Mouse (Mus musculus): ENCODE measurements at regions not wholly inside any gene's neighbourhood (a gene's known extent, or its start where the extent isn't known, plus 50 kb on each side); places are given as distances from the start of the nearest gene placed in this dataset.
A peak's percentile ranks its signal among the peaks of the same experiment; 100 is the strongest.

DNA sequence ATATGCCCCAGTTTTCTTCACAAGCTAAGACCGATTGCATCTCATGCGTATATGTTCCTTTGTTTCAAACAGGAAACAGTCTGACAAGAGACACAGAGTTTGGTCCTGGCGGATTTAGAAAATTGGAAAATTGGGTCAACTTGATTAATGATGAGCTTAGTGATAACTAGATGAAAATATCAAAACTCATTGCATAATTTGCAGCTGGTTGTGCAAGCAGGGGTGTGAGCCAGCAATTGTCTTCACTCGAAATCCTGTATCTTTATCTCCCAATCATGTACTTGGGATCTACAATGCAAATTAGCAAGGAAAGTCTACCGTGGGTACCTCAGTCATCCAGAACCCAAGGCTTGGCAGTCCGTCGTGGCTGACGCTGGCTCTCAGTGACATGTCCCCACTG is 128.9 kb upstream of the N6amt1 start:
- DNase-seq, result no peak

DNA sequence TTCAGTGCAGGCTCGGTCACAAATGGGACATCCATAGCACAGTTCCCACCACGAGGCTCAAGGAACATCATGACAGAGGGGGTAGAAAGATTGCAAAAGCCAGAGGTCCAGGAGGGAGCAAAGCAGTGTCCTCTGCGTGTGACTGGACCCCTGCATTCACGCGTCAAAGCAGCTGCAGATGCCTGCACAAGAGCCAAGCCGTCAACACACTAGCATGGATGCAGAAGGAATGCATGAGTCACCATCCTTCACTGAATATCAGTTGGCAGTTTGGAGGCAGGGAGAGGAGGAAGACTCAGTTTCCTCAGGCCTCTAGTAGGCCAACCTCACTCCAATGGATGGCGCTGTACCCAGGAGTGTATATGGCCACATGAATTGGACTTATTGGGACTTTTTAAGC is 130.0 kb upstream of the N6amt1 start:
- DNase-seq, result no peak

DNA sequence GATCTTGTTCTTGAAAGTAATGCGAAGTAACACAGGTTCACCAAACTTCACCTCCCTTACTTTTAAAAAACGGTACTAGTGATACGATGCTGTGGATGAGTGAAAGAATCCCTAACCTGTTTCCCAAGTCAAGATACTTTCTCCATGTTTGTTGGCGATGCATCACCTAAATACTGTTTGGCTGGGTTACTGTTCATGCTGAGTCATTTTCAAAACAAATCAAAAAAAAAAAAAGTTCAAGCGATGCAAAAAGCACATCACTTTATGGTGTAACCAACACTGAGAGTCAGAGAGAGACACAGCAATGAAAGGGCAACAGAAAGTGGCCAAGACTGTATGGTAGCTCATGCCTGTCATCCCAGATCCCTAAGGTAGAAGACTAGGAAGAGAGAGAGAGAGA is 133.4 kb upstream of the N6amt1 start:
- no peak for DNase-seq

DNA sequence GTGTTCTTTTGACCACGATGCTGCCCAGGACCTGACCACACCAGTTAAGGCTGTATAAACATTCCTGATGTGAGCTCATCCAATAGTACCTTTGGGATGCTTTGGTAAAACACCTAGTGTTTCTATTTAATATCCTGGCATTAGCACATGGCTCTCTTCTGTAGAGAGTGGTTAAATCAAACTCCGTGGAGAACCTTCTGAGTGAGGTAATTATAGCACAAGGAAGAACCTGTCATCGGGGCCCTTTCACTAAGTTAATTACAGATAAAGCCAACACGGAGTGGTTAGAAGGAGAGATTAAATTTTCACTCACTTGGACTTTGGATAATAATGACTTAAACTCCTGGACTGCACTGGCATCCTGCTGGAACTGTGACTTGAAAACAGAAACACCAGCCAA is 133.8 kb upstream of the N6amt1 start:
- no peak for DNase-seq

DNA sequence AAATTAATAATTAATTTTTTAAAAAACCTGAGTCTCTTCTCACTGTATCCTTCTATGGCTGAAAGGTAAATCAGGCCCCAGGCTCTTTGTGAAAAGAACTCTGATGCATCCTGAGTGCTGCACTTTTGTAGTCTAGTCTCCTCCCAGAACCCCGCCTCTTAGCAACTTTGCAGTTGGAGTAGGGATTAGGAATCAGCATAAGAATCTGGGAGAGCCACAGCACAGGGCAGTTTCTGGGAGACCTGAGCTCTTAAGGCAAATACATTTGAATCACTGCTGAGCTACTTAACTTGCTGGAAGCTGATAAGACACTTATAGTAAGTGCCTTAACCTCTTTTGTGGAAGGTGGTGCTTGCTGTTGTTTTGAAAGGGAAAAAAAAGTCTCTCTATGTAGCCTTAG is 146.1 kb upstream of the N6amt1 start:
- no peak for DNase-seq

DNA sequence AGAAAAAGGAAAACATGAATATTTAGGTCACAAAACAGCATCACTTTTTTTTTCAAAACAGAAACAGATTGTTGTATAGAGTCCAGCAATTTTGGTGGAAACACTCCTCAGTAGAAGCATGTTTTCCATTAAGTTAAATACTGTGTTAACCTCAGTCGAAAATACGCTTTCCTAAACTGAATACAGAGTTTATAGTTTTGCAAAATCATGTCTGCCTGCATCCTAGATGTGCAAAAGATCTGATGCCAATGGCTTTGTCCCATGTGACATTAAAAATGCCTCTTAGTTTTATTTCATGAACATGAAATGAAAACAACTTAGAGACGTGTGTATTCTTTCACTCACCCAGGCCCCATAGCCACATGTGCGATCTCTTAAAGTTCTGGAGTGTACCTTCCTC is 163.5 kb upstream of the N6amt1 start:
- DNase-seq, result no peak

DNA sequence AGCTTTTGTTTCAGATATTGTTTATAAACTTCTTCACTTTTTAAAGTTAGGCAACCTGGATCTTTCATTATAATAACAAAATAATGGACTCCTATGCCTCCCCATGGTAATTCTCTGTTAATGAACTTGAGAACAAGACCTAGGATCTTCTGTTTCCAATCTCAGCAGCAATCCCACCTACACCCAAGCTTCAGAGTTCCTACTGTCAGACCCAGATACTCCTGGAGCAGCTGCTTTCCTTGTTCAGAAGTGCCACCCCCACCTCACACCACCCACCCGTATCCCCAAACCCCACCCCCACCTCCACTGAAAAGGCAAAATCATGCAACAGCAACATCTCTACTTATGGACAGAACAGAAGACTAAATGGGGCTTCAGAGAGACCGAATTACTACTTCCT is 165.2 kb upstream of the N6amt1 start:
- DNase-seq, result no peak

DNA sequence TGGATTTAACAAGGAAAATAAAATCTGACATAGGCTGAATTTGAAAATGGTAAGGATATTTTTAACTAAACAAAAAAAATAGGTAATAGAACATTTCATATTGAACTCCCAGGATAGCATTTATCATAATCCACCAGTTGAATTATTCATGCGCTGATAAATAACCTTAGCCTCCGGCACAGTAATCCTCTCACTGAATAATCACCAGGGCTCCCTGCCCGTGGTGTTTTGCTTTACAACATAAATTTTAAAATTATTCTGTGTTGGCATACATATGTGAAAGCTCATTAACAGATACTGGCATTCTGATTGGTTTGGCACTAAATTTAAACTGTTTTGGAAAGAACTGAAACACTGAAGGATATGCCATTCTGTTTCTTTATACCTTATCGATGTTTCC is 181.6 kb upstream of the N6amt1 start:
- DNase-seq, result no peak

DNA sequence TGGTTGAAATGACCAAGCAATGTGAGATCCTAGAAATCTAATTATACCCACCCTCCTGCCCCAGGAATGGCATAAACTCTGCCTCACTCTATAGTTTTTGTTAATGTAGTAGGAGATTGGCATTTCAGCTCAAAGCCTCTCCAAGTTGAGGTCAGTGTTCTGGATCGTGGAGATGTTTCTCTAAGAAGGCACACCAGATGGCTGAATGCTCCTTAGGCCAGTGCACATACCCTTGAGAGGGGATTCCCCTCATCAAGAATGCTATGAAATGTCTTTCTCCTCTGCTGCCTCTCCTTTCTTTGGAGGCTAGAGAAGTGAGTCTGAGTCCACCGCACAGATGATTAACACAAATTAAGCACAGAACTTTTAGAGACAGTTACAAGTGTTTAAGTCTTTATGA is 214.7 kb upstream of the N6amt1 start:
- no peak for DNase-seq

DNA sequence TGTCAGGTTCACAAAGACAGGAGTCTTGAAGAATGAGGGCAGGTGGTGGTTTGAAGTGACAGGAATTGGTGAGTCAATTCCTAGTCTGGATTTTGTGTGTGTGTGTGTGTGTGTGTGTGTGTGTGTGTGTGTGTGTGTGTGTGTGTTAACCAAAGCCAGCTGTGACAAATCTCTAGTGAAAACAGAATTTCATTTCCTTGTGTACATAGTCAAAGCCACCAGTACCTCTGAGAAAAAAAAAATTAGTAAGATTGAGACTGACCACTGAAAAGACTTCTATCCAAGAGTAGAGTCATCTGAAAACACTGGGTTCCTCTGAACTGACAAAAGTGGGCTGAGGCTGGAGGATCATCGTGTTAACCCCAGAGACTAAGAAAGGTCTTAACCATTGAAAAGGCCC is 217.5 kb upstream of the N6amt1 start:
- DNase-seq, result no peak

DNA sequence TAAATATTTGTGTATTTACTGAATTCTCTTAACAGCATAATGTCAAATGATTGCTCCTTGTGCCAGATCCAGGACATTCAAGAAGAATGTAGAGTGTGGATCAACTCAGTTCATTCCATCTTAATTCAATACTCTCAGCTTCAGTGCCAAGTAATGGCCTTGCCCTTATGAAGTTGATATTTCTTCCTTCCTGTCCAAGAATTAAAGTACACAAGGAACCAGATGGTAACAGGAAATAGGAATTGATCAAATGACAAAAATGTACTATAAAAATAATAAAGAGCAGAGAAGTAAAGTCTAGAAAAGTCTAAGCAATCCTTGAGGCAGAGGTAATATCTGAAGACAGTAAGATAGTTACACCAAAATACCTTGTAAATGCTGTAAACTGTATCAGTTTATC is 219.5 kb upstream of the N6amt1 start:
- DNase-seq, result no peak

DNA sequence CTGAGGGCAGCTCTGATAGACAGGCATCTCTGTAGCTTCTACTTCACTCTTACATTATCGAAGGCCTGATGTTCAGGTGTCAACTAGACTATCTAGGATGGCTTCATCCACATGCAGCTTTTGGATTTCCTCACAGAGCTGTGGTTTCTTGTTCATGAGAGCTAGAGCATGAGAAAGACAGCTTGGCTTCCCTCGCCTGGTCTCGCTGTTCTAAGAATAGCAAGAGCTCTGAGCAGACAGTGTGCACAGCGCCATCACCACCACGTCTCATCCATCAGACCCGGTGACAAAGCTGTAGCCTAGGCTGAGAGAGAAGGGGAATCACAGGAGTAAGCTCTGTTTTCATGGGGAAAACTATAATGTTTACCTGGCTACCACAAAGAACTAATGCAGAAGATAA is 220.1 kb upstream of the N6amt1 start:
- DNase-seq, result no peak

DNA sequence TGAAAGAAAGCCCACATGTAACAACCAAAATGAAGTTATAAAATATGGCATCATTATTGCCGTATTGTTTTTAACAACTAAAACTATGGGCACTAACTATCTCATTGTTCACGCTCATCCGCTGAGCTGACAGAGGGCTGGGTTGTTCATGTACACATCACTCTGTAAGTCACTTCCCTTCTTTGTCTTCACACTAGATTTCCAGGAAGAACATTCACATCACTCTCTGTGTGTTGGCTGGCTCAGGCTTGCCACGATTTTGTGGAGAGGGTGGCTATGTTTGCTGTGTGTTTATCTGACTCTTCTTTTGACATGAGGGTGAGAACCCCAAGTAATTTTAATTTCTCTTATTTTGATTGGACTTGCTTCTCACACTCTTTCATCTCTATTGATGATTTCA is 221.9 kb upstream of the N6amt1 start:
- no peak for DNase-seq

DNA sequence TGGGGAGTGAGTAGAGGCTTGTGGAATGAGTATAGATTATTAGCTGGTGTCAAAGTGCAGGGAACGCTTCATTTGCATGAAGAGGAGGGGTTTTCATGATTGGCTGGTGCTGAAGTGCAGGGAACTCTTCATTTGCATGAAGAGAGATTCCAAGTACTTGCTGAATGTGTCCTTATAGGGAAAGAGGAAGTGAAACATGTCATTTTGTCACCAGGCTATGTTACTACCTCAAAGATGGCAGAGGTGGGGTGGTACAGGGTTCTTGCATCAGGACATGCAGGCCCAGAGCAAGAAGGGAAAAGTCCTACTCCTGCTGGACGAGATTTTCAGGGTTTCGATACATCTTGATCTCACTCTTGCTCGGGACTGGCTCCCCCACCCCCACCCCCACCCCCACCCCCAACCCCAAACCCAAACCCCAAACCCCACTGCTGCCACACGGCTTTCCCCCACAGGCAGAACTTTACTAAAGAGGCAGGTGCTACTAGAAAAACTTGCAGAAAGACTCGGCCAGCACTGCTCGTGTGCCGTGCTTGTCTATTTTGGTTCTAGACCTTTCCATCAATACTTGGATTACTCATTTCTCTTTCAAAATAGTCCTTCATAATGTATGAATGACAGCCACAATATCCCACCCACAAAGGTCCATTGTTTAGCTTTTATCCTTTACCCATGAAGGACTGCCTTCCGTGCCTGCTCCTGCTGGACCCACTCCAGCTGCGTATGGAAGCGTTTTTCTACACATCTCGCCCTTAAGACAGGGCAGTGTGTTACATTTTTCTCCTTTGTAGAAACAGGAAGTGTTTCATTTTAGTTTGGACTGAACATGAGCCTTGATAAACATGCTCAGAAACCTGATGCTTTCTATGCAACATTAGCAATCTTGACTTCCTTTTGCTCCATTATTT is 223.0 kb upstream of the N6amt1 start:
- DNase-seq, result no peak

DNA sequence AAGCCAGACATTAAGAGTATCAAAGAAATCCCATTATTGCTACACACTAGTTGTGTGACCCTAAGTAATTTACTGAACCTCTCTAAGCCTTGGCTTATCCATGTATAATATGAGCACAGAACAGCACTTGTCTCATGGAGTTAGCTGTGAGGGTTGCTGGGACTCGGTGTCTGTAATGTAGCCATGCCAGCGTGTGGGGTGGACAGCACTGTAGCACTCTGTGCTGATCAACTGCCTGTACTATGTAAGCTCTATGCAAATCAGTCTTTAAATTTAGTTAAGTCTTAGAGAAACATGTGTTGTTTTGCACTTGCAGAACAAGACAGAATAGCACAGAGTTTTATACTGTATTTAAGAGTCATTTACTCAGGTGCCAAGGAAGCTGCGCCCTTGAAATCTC is 225.0 kb upstream of the N6amt1 start:
- no peak for DNase-seq

DNA sequence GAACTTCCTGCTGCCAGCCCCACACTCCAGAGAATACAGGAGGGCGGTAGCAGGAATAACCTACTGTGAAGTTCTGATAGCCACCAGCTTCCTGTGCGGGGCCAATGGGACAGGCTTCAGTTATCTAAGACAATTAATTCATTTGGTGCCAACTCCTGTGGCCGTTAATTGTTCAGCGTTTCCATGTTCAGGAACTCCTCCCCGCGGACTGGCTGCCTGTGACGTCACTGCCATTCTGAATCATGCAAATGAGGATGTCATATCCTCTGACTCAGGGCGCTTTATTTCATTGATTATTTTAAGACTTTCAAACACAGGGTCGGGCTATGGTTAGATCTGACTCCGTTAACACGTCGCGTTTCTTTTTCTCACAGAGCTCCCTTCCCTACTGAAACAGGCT is 225.8 kb upstream of the N6amt1 start:
- peak; percentile 38 for DNase-seq

DNA sequence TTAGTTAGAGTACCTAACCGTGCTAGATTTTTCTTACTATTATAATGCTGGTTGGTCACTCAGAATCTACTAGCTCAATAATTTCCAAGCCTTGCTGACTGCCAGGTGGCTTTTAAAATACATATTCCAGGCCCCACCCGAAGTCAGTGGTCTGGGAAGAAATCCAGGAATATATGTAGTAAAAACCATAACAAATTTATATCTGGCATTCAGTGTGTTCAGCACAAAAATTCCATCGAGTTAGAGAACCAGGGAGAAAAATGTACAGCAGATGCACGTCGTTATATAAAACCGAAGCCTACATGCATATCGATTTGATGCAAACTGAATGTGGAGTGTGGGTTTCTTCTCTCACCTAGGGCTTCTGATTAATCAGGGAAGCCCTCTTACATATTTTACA is 229.5 kb upstream of the N6amt1 start:
- DNase-seq, result no peak

DNA sequence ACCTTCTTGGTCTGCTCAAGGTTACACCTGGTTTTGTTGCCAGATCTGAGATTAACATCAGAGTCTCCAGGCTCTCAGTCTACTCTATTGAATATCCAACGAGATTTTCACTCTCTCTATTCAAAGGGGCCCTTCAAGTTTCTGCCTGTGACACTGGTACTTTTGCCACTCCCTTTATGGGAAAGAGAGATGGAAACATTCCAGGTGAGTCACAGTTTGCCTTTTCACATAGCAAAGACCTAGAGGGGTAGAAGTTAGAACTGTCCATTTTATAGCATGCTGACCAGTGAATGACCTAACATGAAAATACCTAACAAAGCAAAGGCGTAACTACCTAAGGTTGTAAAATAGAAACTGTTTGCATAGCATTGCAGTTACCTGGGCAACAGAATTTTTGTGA is 250.4 kb upstream of the N6amt1 start:
- DNase-seq, result no peak

DNA sequence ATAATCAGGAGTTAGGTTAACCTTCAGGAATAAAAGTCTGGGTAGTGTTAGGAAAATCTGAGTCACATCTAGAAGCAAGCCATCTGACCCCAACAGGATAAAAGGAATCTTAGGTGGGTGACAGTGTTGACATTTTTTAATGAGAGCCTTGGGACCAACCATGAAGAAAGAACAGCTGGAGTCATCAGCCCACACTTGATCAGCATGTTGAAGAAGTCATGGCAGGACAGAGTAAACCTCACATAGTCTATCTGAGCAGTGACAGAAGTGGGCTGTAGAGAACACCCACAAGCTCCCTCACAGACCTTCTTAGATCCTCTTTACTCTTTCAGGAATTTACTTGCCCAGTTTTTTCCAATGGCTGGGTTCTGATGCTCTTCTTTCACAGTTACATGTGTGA is 251.9 kb upstream of the N6amt1 start:
- no peak for DNase-seq

DNA sequence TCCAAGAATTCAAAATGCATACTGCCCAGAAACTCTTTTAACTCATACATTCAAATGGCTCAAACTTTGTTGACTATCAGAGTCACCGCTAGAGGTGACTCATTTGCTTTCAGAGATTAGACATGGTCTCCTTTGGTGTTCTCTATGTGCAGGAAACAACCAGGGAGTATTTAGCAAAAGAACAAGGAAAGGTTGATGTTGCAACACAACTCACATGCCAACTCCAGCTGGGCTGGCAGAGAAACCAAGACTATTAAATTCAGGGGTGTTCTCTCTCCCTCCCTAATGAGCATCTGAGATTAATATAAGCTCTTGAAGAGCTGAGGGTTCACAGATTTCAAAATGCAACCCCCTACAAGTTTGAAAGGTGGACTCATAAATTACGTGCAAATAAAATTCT is 262.0 kb upstream of the N6amt1 start:
- DNase-seq, result peak; percentile 24

DNA sequence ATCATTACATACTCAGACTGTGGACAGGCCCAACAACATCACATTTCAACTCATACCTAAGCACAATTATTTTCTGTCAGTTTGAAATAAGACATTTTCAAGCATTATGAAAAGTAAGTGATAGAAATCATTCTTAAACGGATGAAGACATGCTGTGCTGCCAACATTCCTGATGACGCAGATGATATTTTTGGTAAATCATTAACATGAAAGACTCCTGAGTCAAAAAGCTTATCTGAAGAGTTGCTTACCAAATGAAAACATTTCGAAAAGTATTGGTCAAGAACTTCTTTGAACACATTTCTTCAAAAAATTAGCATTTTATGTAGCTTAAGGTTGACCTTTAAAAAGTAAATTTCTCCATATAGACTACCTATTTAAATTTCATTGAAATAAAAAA is 264.7 kb upstream of the N6amt1 start:
- DNase-seq, result no peak

DNA sequence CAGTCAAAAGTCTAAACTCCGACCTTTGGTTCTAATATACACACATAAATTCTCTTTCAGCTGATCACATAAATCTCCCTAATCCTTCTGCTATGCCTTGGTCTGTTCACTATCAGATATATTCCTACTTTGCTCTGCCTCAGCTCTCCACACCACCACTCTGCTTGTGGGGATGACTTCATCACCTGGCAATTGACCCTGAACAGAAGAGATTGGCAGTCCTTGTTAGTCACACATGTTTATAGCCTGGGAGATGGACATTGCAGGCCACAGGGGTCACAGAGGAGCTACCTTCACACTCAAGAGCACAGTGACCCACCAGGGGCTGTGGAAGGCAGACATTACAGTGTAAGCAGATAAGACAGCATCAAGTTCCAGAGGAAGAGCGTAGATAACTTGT is 270.5 kb upstream of the N6amt1 start:
- DNase-seq, result no peak

DNA sequence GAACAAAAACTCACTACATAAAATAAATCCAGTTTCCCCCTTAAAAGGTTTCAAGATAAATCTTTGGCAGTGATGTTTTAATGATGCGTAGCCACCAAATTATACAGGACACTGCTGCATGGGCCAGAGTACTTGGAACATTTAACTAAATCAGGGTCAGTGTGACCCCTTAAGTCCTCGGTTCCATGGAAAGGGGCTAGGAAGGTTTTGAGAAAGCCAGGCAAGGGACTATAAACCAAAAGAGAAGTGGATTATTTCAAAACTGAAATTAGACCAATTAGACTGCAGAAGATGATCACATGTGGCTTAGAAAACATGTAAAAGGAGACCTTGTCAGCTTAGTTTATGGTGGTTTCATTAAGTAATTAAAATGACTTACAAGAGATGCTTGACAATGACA is 276.6 kb upstream of the N6amt1 start:
- DNase-seq, result no peak

DNA sequence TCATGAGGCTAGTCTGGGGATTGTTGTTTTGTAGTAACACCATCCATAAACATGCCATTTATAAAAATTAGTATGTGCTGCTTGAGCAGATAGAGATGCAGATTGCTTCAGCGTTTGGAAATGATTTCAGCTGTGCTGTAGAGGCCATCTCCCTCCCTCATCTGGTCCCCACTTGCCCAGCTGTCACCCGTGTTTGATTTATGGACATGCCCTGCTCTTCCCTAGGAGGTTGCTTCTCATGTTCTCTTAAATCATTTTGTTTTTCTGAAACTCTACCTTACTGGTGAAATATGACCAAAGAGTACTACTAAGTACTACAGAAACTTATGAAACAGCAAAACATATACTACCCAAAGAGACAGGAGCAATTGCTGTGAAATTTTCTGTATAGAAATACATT is 284.7 kb upstream of the N6amt1 start:
- no peak for DNase-seq

DNA sequence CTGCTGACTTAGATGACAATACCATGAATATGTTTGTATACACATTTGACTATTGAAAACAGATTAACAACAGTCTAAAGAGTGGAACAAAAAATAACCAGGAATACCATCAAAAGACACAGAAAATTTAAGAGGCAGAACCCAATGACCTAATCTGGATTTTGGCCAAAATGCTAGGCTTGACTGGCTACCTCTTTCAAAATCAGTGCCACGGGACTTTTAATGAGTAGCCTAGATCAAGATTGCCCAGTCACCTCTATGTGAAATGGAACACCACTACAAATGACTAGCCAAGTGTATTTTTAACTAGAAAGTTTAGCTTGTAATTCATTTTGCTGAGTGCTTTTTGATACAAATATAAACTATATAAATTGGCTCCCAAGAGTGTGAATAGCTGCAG is 286.0 kb upstream of the N6amt1 start:
- no peak for DNase-seq

Measured in adrenal gland, postnatal 14 days (tissue).